Mouse (Mus musculus) left cerebral cortex, adult 2 months (tissue): ENCODE results near the gene Atxn1. TPM values are rescaled to one million over a fixed set of nuclear protein-coding genes. Genes with fewer than 3 reads are reported as not detected.
A peak's percentile ranks its signal among the peaks of the same experiment; 100 is the strongest.

Experiments used
- DNase-seq, 2 experiments: peaks; one replicate each; pipeline ENCODE4 v3.0.0; 2021 to 2022; ENCODE audit warnings: low spot score in 2 of 2, mixed read lengths in 1 of 2; ENCODE audit errors: extremely low spot score in 1 of 2
- H3K27ac ChIP-seq: fragments of 200-600 bp; 2 replicates; pipeline ENCODE4 v1.8.1; 2022
- H3K4me3 ChIP-seq: fragments of 200-600 bp; 2 replicates; pipeline ENCODE4 v1.8.1; 2022
- CTCF ChIP-seq: fragments of 200-600 bp; IDR thresholded peaks from 2 replicates; pipeline ENCODE4 v1.8.1; 2022; ENCODE audit warnings: antibody characterized with exemption, mild to moderate bottlenecking, moderate library complexity
- intact Hi-C: fragments of 180-260 bp; cut with DNase I; formaldehyde crosslinking; loops from one replicate; pipeline ENCODE4 v1.15.1; 2025
- total RNA-seq, 2 experiments: library from RNA; stranded (reverse); gene quantifications; 2 replicates each; pipeline ENCODE4 v1.2.3; 2021

Atxn1 gene
- total RNA-seq, 2 experiments from 2014 or later, result 152 to 197 TPM

- no peak overlapping the region for H3K4me3 ChIP-seq
- no peak overlapping the region for H3K27ac ChIP-seq
- intact Hi-C loops, result no loop called here
- DNase-seq, result no peak
- TF ChIP-seq CTCF, result no peak
Measured at GRCm38 (mm10) chr13:45974651-45975050, 9.8 kb upstream of the Atxn1 start.

- no peak for DNase-seq
Measured at GRCm38 (mm10) chr13:45973972-45974490, 9.2 kb upstream of the Atxn1 start.

GRCm38 (mm10) chr13:45970920-45971536, 6.2 kb upstream of the Atxn1 start:
- no peak overlapping the region for H3K4me3 ChIP-seq
- no peak for TF ChIP-seq CTCF
- DNase-seq, result no peak
- no peak overlapping the region for H3K27ac ChIP-seq
- intact Hi-C loops, result no loop called here

More at GRCm38 (mm10) chr13:45973972-45974490, 9.2 kb upstream of the Atxn1 start:
- intact Hi-C loops, result no loop called here
- TF ChIP-seq CTCF, result no peak
- H3K4me3 ChIP-seq, result no peak overlapping the region
- H3K27ac ChIP-seq, result no peak overlapping the region

GRCm38 (mm10) chr13:45968206-45968605, 3.4 kb upstream of the Atxn1 start:
- intact Hi-C loops, result loop anchor here (5.0 kb wide), 2 partner anchors 119 to 289 kb away; no protein-coding TSS in a partner anchor

DNA sequence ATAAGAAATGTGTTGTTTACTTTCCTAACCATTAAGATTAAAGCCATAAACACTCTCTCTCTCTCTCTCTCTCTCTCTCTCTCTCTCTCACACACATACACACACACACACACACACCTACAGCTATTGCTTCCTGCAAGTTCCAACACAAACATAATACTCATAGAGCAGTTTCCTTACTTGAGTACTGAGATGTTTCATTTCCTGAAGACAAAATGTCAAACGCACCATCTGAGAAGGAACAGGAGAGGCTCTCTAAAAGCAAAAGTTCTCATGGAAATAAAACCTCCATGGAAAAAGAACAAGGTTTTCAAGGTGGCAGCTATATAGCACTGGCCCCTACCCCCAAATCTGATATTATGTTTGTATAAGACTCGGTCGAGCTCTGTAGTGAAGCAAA, 2.6 kb upstream of the Atxn1 start:
- no peak overlapping the region for H3K4me3 ChIP-seq
- no peak for TF ChIP-seq CTCF
- intact Hi-C loops, result loop anchor here (2.0 to 5.0 kb wide), 3 partner anchors 120 to 290 kb away; no protein-coding TSS in a partner anchor
- no peak for DNase-seq
- no peak overlapping the region for H3K27ac ChIP-seq

More at GRCm38 (mm10) chr13:45968206-45968605, 3.4 kb upstream of the Atxn1 start:
- Histone ChIP-seq H3K27ac (no peak overlapping the region), H3K4me3 (no peak overlapping the region)
- no peak for TF ChIP-seq CTCF
- DNase-seq, result no peak

DNA sequence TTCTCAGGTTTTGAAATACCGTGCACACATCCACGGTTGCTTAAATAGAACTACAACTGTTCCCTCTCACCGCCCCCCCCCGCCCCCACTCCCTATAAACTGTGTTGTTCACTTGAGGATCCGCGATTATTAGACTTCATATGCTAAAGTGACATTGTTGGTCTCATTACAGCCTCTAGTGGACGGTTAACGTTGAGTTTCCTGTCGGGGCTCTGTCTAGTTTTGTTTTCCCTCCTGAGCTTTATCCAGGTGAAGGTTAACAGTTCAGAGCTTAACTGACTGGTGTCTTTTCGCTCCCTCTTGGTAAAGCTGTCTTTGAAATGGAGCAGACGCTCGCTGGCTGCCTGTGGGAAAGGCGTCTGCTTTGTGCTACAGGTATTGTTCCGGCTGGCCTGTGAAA, 1.8 kb upstream of the Atxn1 start:
- no peak overlapping the region for H3K4me3 ChIP-seq
- peak; percentile 48 for TF ChIP-seq CTCF
- intact Hi-C loops, result loop anchor here (2.0 to 5.0 kb wide), 3 partner anchors 121 to 291 kb away; no protein-coding TSS in a partner anchor
- DNase-seq, result no peak
- H3K27ac ChIP-seq, result no peak overlapping the region

- Histone ChIP-seq H3K4me3 (peak overlapping the region; percentile 67), H3K27ac (peak overlapping the region; percentile 99)
- intact Hi-C loops, result loop anchor here (2.0 to 5.0 kb wide), 5 partner anchors 77 to 291 kb away; no protein-coding TSS in a partner anchor
- DNase-seq, result no peak
- peak; percentile 10; the same call in 1 of the 2 replicates for TF ChIP-seq CTCF
Measured at GRCm38 (mm10) chr13:45965594-45966432, 1.0 kb upstream of the Atxn1 start.

GRCm38 (mm10) chr13:45964331-45964852, 416 bp downstream of the Atxn1 start:
- peak overlapping the region; percentile 67 for H3K4me3 ChIP-seq
- peak overlapping the region; percentile 99 for H3K27ac ChIP-seq
- intact Hi-C loops, result loop anchor here (2.0 to 5.0 kb wide), 5 partner anchors 78 to 427 kb away; no protein-coding TSS in a partner anchor
- peak; percentile 44 to 50 for DNase-seq
- TF ChIP-seq CTCF, result no peak

- intact Hi-C loops, result loop anchor here (2.0 to 5.0 kb wide), 5 partner anchors 79 to 426 kb away; no protein-coding TSS in a partner anchor
- no peak; the same call in 1 of the 2 replicates for TF ChIP-seq CTCF
Measured at GRCm38 (mm10) chr13:45963497-45964330, 1.1 kb downstream of the Atxn1 start.

GRCm38 (mm10) chr13:45962776-45963175, 2.0 kb downstream of the Atxn1 start:
- no peak for DNase-seq
- Histone ChIP-seq H3K4me3 (peak overlapping the region; percentile 67), H3K27ac (peak overlapping the region; percentile 99)
- intact Hi-C loops, result loop anchor here (5.0 kb wide), 3 partner anchors 90 to 425 kb away; no protein-coding TSS in a partner anchor
- no peak for TF ChIP-seq CTCF

More at GRCm38 (mm10) chr13:45963497-45964330, 1.1 kb downstream of the Atxn1 start:
- Histone ChIP-seq H3K27ac (peak overlapping the region; percentile 99), H3K4me3 (peak overlapping the region; percentile 67)
- peak; percentile 76 to 79 for DNase-seq
